Mouse (Mus musculus) left cerebral cortex, postnatal 36 days (tissue): Measurements from ENCODE around the gene Olfr198. TPM values are rescaled to one million over a fixed set of nuclear protein-coding genes. Genes with fewer than 3 reads are reported as not detected.
"Not testable (repeated sequence)": the region's sequence is repeated elsewhere in the genome, so short reads cannot be mapped to it uniquely, and the experiment has no call there.

Experiments
- DNase-seq, 2 experiments: peaks; one replicate each; pipeline ENCODE4 v3.0.0; 2021 to 2022; ENCODE audit warnings: low spot score in 2 of 2, mixed read lengths in 1 of 2
- intact Hi-C: fragments of 180-260 bp; cut with DNase I; formaldehyde crosslinking; loops from one replicate; pipeline ENCODE4 v1.15.1; 2025
- total RNA-seq, 2 experiments: library from RNA; stranded (reverse); gene quantifications; 2 replicates each; pipeline ENCODE4 v1.2.3; 2021

The Olfr198 gene
- not detected for total RNA-seq

DNA sequence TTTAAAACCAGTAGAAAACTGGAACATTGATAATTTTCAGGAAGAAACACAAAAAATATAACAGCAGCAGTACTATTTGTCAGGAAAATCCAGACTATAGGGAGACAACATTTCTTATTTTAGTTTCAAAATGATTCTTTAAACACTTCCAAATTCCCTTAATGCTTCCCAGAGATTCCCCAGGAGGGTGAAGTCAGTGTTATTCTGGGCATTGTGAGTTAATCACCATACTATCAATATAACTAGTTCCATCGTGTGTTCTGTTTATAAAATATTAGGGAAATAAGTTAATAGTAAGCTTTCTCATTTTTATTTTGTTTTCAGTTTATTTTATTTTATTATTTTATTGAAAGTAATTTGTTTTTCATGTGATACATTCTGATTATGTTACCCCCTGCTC lies at the start of gene Olfr198:
Gene Olfr198, minus strand, starts transcription at position 101 of the 400 bp plus-strand sequence.
- intact Hi-C loops, DNase-seq: not testable (repeated sequence)

DNA sequence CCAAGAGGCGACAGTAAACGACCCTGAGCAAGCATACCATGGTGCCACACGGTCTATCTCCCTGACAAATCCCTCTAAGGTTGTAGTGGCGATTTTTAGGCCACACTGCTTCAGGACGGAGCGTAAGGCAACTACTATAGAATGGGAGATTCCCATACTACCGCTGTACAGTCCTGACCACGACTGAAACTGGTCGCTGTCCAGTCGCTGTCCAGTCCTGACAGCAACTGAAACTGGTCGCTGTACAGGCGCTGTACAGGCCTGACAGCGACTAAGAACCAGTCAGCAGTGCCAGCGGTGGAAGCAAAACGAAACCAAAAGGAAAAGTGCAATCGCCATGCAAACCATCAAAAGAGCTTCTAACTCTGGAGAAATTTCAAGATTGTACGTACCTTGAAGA lies 46.4 kb upstream of the Olfr198 start:
- intact Hi-C loops = no loop called here
- no peak for DNase-seq

GRCm38 (mm10) chr16:59219667-59220066 lies 16.3 kb upstream of the Olfr198 start, which contains the start of gene Olfr199:
TSS of gene Olfr199 (minus strand) at chr16:59219767.
- DNase-seq, intact Hi-C loops: not testable (repeated sequence)

- intact Hi-C loops, DNase-seq: not testable (repeated sequence)
Observed at GRCm38 (mm10) chr16:59217861-59218260, 14.5 kb upstream of the Olfr198 start.

GRCm38 (mm10) chr16:59170354-59170753 lies 33.0 kb downstream of the Olfr198 start, which contains the start of gene Olfr196:
TSS of gene Olfr196 (minus strand) at chr16:59170454.
- DNase-seq = no peak
- intact Hi-C loops = no loop called here

DNA sequence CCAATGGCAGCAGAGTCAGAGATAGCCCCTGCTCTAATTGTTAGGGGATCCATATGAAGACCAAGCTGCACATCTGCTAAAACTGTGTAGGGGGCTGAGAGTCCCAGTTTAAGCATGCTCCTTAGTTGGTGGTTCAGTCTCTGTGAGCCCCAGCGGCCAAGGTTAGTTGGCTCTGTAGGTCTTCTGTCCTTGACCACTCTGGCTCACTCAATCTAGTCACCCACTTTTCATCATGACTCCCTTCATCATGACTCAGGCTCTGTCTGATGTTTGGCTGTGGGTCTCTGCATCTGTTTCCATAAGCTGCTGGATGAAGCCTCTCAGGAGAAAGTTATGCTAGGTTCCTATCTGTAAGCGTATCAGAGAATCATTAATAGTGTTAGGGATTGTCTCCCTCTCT lies 51.3 kb downstream of the Olfr198 start:
- intact Hi-C loops = no loop called here
- DNase-seq = no peak

Other genes starting within 250 kb of the Olfr198 start
- gene Olfr183, start 208.2 kb downstream of the Olfr198 start, total RNA-seq = not detected
- gene Olfr186, start 173.2 kb downstream of the Olfr198 start, total RNA-seq = not detected
- gene Olfr187, start 163.8 kb downstream of the Olfr198 start, total RNA-seq = not detected
- not detected for gene Olfr190, start 125.5 kb downstream of the Olfr198 start, total RNA-seq
- gene Olfr191, start 113.7 kb downstream of the Olfr198 start, total RNA-seq = not detected
- not detected for gene Olfr193, start 91.7 kb downstream of the Olfr198 start, total RNA-seq
- gene Olfr194, start 82.5 kb downstream of the Olfr198 start, total RNA-seq = not detected
- not detected for gene Olfr195, start 56.5 kb downstream of the Olfr198 start, total RNA-seq
- gene Olfr196, start 33.1 kb downstream of the Olfr198 start, total RNA-seq = not detected
- not detected for gene Olfr199, start 16.2 kb upstream of the Olfr198 start, total RNA-seq
- not detected for gene Olfr201, start 69.1 kb upstream of the Olfr198 start, total RNA-seq
- not detected for gene Olfr202, start 83.3 kb upstream of the Olfr198 start, total RNA-seq
- not detected for gene Olfr203, start 95.3 kb upstream of the Olfr198 start, total RNA-seq
- under 1 TPM in 1 of 2 experiments, not detected in 1; 0.07 TPM for gene Olfr204, start 114.7 kb upstream of the Olfr198 start, total RNA-seq
- not detected for gene Olfr205, start 127.6 kb upstream of the Olfr198 start, total RNA-seq
- not detected for gene Olfr206, start 145.7 kb upstream of the Olfr198 start, total RNA-seq
- not detected for gene Olfr209, start 160.5 kb upstream of the Olfr198 start, total RNA-seq
- under 1 TPM in 1 of 2 experiments, not detected in 1; 0.20 TPM for gene Gabrr3, start 203.8 kb upstream of the Olfr198 start, total RNA-seq